Mouse (Mus musculus) CD4-positive helper T cell, adult 2 months (primary cell): ENCODE results near the gene Frmpd4.

Experiments
- DNase-seq: peaks from one replicate; pipeline ENCODE4 v3.0.0-alpha.2; 2012; ENCODE audit warnings: low read depth, missing footprints, low spot score

The Frmpd4 gene

DNA sequence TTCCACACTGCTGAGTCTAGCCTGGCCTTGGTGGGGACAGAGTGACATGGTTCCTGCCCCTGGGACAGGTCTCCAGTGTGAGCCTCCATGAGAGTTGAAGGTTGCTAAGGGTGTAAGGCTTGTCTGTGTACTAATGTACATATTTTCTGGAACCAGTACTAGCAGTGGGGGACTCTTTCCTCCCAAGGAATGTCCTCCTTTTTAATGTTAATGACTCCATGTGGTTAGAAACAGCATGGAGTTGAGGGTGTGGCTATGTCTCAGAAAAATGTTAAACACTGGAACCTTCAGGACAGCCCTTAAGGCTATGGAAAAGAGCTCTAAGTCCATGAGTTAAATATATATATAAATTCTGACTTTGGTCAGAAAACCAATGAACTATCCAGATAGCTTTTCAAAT is 436.0 kb downstream of the Frmpd4 start:
- DNase-seq, result no peak

DNA sequence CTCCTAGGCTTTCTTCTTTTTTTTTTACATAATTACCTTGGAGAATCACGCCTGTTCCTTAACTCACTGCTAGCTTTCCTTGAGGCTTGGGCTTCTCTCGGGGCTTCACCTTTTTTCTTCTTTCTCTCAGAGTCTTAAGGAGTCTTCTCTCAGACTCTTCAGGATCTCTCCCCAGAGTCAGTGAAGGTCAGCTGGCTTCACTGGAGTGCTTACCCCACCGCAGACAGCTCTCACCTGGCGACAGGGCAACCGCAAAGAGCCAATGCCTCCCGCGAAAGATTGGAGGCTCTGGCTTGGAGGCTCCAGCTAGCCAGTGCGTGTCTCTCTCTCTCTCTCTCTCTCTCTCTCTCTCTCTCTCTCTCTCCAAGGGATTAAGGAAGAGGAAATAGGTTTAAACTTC is 453.0 kb downstream of the Frmpd4 start:
- no peak for DNase-seq

DNA sequence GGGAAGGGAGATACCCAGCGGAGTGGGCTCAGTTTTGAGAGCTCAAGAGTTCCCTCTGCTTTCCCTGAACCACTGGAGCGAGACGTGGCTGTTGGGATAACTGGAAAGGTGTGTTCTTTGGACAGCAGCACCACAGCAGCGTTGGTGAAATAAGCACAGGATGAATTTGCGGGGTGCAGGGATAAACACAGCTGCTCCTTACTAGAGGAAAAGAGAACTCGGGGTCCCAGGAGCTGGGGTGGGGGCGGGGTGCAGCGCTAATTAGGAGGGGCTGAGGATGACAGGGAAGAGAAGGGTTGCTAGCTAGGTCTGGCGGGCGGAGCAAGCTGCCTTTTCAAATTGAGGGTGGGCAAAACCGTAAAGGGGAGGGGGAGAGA is 453.5 kb downstream of the Frmpd4 start:
- no peak for DNase-seq

DNA sequence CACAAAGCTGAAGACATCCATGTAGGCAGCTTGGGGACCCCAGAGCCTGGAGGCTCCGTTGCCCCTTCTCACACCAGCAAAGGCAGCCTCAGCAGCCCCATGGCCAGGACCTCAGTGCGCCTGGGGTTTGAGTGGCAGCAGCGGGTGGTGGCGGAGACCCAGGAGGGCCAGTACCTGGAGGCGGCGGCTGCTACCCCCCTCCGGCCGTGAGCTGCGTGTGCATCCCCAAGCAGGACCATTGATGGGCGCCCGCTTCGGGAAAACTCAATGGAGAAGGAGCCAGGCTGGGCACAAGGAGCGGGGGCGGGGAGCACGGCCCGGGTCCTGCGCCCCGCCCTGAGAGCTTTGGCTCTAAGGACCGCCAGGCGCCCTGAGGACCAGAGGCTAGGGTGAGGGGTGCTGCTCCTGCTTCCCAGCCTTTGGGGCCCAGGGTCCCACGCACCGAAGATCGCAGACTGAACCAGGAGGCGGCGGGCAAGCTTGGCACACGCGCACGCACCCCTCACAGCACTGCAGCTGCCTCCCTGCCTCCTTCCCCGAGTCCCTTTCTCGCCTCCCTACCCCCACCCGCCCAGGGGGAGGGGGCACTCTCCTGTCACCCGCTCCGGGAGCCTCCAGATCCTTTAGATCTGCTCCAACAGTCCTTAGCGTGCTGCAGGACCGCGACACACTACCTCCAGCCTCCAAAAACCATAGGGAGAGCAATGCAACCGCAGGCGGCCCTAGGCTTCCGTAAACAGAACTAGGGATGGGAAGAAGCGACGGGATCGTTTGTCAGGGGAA is 454.0 kb downstream of the Frmpd4 start:
- DNase-seq, result no peak

DNA sequence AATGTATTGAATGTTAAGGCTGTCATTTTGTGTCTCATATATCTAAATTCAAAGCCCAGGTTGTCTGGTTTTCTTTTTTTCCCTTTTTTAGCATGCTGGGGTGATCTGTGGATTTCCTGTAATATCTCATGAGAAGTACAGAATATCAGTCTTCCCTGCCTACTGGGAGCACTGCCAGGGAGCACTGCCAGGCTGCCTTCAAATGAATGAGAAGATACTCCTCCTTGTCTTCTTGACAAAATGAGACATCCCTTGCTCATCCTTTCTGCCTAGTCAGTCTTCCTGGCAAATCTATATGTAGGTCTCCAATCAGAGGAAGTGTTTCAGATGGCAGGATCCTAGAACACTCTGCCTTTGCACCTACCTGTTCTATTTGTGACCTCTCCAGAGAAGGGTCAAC is 535.4 kb downstream of the Frmpd4 start:
- no peak for DNase-seq

DNA sequence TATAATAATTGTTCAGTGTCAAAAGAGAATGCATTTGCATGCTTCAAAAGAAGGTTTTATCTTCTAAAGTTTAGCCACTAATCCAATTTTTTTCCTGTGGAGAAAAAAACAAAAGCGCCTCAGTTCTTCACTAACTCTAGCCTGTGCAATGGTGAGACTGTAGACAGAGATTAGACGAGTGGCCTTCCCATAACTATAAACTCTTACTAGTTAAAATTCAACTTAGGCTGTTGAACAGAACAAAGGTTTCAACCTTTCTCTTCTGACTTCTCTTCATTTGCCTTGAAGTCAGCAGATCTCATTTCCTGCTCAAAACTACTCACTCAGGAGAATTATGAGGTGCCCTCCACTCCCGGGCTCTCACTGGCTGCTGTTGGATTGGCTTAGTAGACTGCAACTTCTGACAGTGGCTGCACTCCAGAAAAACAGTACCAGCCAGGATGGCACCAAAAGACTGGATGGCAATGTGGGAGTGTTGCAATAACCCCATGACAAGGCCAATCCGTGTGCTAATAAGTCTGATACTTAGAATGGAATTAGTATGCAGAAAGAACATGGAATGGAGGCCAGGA is 556.4 kb downstream of the Frmpd4 start:
- DNase-seq, result no peak

DNA sequence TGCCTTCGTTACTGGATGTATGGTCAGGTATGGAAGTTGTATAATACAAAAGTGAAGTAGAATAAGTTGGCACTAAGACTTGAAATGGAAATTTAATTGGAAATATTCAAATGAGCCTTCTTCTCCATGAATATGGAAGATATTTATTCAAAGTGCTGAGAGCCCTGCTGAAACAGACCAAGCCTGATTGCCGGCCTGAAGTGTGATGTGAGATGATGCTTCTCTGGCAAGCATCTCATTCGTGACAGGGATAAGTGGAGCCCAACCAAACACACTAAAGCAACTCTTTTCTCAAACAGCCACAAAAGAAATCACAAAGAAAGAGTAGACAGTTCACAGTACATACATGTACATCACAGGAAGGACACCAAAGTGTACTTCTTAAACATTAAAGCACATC is 559.2 kb downstream of the Frmpd4 start:
- no peak for DNase-seq

DNA sequence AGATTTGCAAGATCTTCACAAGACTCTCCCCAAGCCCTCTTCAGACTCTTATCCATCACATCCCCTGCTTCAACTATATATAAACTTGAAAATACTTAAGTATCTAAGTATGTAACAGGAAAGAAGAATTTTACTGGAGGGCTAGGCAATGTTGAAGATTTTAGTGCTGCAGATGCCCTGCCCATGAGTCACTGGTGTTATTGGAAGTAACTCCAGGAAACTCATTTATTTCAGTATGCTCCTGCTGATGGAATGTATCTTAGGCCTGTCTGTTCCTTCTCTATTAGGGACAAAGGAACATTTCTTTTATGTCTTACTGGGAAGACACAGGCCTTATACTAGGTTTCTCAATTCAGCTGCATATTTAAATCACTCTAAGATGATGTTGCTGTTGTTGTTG is 592.2 kb downstream of the Frmpd4 start:
- DNase-seq, result no peak

DNA sequence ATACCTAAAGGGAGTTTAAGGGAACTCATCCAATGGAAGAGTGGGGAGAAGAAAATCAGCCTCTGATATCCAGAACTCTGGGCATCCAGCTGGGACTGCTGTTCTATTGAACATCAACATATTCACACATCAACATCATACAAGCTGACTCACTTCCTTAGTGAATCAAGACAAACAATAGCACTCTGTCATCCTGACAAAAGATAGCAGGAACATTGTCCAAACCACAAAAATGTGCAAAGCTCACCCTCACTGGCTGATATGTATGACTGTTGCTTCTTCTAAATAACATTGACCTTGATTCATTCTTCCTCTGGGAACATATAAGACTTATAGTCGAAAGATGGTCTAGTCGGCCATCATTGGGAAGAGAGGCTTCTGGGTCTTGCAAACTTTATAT is 625.8 kb downstream of the Frmpd4 start:
- DNase-seq, result no peak

DNA sequence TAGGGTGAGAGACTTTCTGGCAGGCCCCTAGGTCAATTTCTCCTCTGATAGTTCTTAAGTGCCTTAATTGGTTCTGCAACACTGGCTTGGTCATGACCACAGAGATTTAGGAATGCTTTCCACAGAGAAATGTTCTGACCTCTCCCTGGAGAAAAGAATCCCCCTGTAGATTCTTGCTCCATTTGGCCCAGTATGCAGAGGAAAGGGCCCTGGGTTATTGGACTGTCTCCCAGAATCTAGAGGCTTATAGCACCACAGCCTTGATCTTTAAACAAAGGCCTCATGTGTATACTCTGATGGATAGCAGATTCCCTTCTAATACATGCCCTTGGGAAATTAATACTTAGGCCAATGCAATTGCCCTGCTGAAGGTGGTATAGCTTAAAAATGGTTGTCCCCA is 667.5 kb downstream of the Frmpd4 start:
- no peak for DNase-seq

DNA sequence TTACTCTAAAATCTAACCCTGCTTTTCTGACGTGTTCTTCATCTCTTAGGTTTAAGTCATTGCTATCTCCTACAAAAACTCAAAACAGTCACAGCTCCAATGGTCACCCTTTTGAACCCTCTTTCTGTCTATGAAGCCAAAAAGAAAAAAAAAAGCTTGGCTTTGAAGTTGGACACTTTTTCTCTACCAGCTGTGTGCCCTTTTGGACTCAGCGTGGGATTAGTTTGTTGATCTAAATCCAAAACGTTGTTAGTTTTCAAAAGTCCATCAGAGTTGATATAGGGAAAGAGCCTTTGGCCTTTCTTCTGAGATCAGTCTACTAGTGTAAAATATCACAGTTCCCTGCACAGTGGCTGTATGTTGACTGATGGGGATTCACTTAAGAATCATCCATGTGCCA is 676.0 kb downstream of the Frmpd4 start:
- DNase-seq, result no peak

DNA sequence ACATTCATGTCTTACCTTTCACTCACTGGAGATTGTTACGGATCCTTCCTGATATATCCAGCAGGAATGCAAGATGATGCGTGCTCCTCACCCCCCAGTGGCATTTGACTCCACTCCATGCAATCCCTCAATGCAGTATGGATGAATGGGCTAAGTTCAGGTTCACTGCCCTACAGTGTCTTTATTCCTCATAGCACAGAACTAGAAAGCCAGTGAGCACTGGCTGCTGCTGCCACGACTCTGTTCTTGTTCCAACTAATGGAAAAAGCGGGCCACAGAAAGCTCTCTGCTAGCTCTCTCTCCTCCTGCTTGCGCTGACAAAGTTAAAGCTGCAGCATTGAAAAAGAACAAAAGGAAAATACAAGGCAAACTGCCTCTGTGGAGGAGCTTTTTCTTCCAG is 722.2 kb downstream of the Frmpd4 start:
- DNase-seq, result no peak

DNA sequence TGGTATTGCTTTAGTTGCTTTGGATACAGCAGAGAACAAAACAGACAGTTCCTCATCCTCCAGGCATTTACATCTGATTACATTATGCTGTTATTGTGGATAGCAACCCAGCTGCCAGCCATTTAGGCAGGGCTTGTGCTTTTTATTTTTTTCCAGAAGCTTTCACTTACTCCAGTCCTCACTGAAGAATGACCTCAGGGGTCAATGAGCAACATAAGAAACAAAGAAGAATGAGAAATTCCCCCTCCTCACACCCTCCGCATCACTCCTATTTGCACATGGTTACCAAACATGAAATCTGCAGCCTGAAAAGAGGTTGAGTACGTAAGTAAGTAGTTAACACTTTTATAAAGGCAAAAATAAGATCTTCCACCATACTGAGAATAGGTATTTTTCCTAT is 744.5 kb downstream of the Frmpd4 start:
- DNase-seq, result no peak

DNA sequence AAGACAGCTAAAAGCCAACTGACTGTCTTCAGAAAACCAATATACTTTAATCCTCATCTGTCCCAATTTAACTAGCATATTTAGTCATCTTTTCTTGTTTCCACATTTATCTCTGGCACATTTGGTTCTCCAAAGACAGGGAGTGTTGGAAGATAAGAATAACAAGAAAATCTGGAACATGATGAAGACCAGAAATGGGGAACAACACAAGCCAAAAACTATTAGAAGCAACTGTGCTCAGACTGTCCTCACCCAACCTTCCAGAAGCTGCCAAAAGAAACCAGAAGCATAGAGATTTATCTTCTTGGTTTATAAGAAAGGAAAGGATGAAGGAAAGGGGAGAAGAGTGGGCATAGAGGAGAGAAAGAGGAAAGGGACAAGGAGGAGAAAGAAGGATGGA is 748.6 kb downstream of the Frmpd4 start:
- DNase-seq, result no peak

DNA sequence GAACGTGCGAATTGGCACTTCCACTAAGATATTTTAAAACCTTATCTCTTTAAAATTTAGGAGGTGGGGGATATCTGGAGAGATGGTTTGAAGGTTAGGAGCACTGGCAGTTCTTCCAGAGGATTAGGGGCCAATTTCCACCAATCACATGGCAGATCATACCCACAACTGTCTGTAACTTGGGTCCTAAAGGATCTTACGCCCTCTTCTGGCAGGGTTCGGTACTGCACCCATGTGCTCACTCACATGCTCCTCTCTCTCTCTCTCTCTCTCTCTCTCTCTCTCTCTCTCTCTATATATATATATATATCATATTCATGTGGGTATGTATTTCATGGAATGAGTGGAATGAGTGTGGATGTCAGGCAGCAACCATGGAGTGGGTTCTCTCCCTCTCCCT is 759.7 kb downstream of the Frmpd4 start:
- DNase-seq, result peak; percentile 27

DNA sequence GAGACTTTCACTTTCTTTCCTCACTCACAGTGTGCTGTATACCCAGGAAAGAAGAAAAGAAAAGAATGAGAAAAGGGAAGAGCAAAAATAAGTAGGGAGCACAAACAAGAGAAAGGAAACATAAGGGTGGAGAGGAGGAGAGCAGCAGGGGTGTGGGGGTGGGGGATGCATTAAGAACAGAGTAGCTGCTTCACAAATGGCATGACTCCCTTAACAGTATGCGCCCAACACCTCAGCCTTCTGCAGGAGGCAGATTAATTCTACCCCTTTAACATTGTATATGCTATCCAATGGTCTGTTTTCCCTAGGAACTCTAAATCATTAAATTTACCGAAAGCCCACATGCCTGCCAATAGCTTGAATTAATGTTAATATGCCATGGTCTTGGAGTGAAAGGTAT is 766.9 kb downstream of the Frmpd4 start:
- DNase-seq, result no peak

DNA sequence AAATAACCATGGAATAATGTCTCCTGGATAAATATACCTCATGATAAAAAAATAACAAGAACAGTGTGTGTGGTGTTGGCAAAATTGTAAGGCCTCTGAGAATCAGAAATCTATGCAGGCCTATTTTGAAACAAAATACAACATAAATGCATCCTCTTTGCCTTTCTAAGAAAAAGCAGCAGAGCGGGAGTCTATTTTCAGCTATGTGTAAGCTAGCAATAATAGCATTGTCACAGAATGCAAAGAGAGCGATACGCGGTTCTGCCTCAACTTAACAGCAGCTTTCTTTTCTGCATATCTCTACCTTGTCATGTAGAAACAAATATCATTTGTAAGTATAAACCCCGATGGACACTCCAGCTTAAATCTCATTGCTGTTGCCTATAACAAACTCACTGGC is 768.5 kb downstream of the Frmpd4 start:
- DNase-seq, result no peak

DNA sequence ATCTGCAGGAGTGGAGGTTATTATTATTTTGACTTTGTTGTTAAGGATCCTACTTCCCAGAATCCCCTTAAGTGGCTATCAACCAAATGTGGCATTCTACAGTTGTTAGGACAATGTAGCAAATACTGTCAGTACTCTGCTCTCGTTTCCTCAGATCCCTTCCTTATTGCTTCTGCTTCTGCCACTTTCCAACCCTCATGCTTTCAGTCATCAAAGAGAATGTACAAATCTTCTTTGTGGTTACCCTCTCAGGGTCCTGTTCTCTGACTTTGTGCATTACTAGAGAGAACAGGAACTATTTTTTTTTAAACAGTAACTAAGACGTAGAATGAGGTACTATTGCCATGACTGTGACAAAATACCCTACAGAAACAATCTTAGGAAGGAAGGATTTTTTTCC is 788.3 kb downstream of the Frmpd4 start:
- DNase-seq, result no peak

DNA sequence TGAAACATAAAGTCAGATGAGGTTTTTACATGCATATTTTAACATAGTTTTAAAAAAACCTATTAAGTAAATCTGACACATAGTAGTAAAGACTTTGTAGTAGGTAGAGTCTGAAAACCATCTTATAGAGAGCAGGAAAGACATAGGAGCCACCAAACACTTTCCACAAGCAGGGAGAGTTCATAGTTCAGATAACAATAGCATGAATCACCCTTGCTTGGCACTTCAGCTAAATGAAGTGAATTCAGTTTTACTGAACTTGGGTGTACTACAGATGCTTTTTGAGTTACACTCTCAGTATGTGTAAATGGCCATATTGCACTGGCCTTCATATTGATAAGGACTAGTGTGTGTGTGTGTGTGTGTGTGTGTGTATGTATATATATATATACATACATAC is 793.5 kb downstream of the Frmpd4 start:
- DNase-seq, result no peak

DNA sequence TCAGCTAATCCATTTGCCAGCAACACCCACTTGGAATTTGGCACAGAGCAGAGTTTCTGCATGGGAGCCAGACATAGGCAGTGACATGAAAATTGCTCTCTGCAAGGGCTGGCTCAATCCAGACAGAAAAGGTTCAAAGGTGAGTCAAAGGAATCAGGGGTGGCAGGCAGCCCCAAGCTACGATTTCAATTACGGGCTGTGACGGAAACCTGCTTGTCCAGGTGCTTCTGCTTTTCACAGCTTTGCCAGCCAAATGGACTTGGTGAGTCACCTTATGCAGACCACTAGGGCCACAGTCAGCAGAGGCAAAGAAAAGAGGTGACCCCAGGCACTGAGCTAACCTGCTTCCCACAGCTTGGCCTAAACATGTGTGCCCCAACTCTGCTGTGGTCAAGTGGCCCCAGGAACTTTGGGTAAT is 857.5 kb downstream of the Frmpd4 start:
- DNase-seq, result no peak

DNA sequence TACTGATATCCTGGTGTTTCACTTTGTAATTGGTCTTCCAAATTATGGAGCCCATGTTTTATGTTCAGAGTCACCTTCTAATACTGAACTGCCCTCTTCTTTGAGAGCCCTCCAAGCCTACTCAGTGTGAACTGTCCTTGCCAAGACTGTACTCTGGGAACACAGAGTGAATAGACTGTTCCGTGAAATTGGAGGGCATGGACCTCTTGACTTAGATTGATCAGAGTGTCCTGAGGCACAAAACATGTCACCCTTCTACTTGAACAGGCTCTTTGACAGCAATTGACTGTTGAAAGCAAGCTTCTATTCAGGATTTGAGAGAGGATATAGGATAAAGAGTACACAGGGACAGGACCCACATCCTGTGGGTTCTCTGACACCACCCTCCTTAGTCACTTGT is 857.9 kb downstream of the Frmpd4 start:
- DNase-seq, result no peak

DNA sequence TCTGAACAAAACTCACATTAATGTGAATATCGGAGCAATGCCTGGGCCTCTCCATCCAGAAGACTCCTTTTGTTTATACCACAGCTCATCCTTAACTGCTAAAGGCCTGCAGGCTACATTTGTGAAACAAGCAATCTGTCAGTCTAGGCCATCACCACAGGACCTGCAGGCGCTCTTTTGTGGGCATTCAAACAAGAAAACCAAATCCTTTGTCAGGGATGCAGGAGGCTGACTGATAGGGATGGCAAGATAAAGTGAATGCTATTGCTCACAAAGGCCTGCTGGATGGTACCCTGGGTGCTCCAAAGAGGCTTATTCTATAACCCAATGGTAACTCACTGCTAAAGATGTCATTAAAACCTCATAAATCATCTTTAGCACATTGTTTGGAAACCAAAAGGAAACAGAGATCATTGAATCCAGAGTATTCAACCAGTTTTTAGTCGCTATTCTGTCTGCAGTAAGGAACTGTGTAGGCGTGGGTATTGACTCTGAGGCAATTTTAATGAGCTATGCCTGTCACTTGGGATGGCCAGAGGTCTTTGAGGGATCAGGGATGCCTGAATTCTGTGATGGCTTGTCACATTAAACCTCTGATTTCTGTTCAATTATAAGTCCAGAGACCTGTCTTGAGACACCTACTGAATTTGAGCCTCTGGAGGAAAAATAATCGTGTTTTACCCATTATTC is 922.1 kb downstream of the Frmpd4 start:
- no peak for DNase-seq

DNA sequence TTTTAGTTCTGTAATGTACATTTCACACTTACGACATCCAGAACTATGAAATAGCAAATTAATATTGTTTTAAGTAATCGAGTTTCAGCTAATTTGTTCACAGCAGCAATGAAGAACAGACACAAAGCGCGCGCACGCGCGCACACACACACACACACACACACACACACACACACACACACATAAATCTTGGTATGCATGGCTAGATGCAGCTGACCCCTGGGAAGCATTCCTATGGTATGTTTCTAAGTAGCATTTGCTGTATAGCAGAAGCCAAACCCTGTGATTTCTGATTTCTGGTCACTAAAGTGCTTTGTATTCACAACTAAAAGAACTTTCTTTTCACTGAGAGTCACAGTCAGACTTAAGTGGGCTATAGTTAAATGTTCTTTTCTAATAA is 922.8 kb downstream of the Frmpd4 start:
- no peak for DNase-seq
